Mouse (Mus musculus) left cerebral cortex, adult 11 months (tissue): Measurements from ENCODE around the gene Tbc1d8.

Experiments
- DNase-seq: peaks from one replicate; pipeline ENCODE4 v3.0.0; 2022; ENCODE audit warnings: low spot score

Gene Tbc1d8

GRCm38 (mm10) chr1:39361754-39362514, 116.6 kb downstream of the Tbc1d8 start:
- no peak for DNase-seq

- no peak for DNase-seq
Measured at GRCm38 (mm10) chr1:39349427-39349826, 129.1 kb downstream of the Tbc1d8 start.

GRCm38 (mm10) chr1:39349001-39349400, 129.6 kb downstream of the Tbc1d8 start:
- no peak for DNase-seq

GRCm38 (mm10) chr1:39344981-39345600, 133.5 kb downstream of the Tbc1d8 start:
- DNase-seq: no peak

GRCm38 (mm10) chr1:39343242-39343641, 135.3 kb downstream of the Tbc1d8 start:
- no peak for DNase-seq

GRCm38 (mm10) chr1:39341807-39342206, 136.7 kb downstream of the Tbc1d8 start:
- DNase-seq: no peak

GRCm38 (mm10) chr1:39340647-39341046, 137.9 kb downstream of the Tbc1d8 start:
- DNase-seq: no peak

- DNase-seq: no peak
Measured at GRCm38 (mm10) chr1:39340156-39340555, 138.4 kb downstream of the Tbc1d8 start.

- DNase-seq: no peak
Measured at GRCm38 (mm10) chr1:39339455-39339854, 139.1 kb downstream of the Tbc1d8 start.

GRCm38 (mm10) chr1:39338831-39339230, 139.7 kb downstream of the Tbc1d8 start:
- no peak for DNase-seq

- DNase-seq: no peak
Measured at GRCm38 (mm10) chr1:39336788-39337187, 141.8 kb downstream of the Tbc1d8 start.

- no peak for DNase-seq
Measured at GRCm38 (mm10) chr1:39335561-39336196, 142.9 kb downstream of the Tbc1d8 start.

- no peak for DNase-seq
Measured at GRCm38 (mm10) chr1:39332456-39332855, 146.1 kb downstream of the Tbc1d8 start.

- DNase-seq: no peak
Measured at GRCm38 (mm10) chr1:39330857-39331594, 147.5 kb downstream of the Tbc1d8 start.

GRCm38 (mm10) chr1:39327546-39327945, 151.0 kb downstream of the Tbc1d8 start:
- no peak for DNase-seq

- no peak for DNase-seq
Measured at GRCm38 (mm10) chr1:39325228-39325627, 153.3 kb downstream of the Tbc1d8 start.

GRCm38 (mm10) chr1:39321954-39322353, 156.6 kb downstream of the Tbc1d8 start:
- no peak for DNase-seq
